Mouse (Mus musculus): ENCODE results near the gene Bsnd. TPM values are rescaled to one million over a fixed set of nuclear protein-coding genes. Genes with fewer than 3 reads are reported as not detected.

The Bsnd gene
- polyA plus RNA-seq (2021; fragmentation: Nextera tagmentation), result not detected in 2 replicates
- long read RNA-seq, experiment 1, result 0 reads
- long read RNA-seq, experiment 2, result 0 reads

DNA sequence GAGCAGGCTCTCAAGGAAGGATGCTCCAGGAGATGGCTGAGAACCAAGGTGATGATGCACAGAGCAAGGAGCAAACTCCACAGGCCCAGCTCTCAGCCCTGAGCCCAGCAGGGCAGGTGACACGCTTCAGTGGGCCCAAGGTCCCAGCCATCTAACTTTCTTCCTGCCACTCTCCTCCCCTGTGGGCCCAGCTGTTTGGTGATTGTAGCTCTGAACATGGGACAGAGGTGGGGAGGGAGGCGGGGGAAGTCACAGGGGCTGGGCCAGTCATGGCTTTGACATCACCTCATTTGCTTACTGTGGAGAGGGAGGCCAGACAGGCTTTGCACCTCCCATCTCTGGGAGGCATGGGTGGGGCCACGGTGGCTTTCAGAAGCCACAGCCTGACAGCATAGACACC, at the start of gene Bsnd:
TSS of gene Bsnd (minus strand) at position 168 of the 400 bp plus-strand sequence.

Other genes starting within 250 kb of the Bsnd start
- gene Usp24, start 176.1 kb downstream of the Bsnd start, polyA plus RNA-seq (2021; fragmentation: Nextera tagmentation), result 2.4 and 2.5 TPM in 2 replicates
- 1.9 and 4.0 TPM in 2 replicates for gene Pcsk9, start 28.0 kb downstream of the Bsnd start, polyA plus RNA-seq (2021; fragmentation: Nextera tagmentation)
- 17.9 and 23.7 TPM in 2 replicates for gene Dhcr24, start 68.8 kb upstream of the Bsnd start, polyA plus RNA-seq (2021; fragmentation: Nextera tagmentation)
- gene Lexm, start 125.0 kb upstream of the Bsnd start, polyA plus RNA-seq (2021; fragmentation: Nextera tagmentation), result not detected in 2 replicates
- 0.36 and 0.49 TPM in 2 replicates for gene Ttc22, start 130.1 kb upstream of the Bsnd start, polyA plus RNA-seq (2021; fragmentation: Nextera tagmentation)
- gene Pars2, start 158.8 kb upstream of the Bsnd start, polyA plus RNA-seq (2021; fragmentation: Nextera tagmentation), result 8.1 and 11.0 TPM in 2 replicates
- gene Ttc4, start 186.7 kb upstream of the Bsnd start, polyA plus RNA-seq (2021; fragmentation: Nextera tagmentation), result 32.5 and 43.4 TPM in 2 replicates
- 0.23 and 0.65 TPM in 2 replicates for gene Mroh7, start 238.6 kb upstream of the Bsnd start, polyA plus RNA-seq (2021; fragmentation: Nextera tagmentation)
- gene Fam151a, start 241.6 kb upstream of the Bsnd start, polyA plus RNA-seq (2021; fragmentation: Nextera tagmentation), result not detected in 2 replicates